Mouse (Mus musculus) embryonic fibroblast, embryonic 13.5 days (primary cell): Measurements from ENCODE around the gene Tvp23a.

Experiments
- CTCF ChIP-seq: IDR thresholded peaks from 2 replicates; pipeline ENCODE4 v1.5.1; 2011; ENCODE audit warnings: mild to moderate bottlenecking, control low read depth, low read length, moderate library complexity, borderline replicate concordance; ENCODE audit not compliant: insufficient read depth
- POLR2A ChIP-seq: IDR thresholded peaks from 2 replicates; pipeline ENCODE4 v1.6.1; 2011; ENCODE audit warnings: low read depth, mild to moderate bottlenecking, control low read depth, low read length, moderate library complexity

- no peak for TF ChIP-seq POLR2A
- TF ChIP-seq CTCF, result no peak
Observed at GRCm38 (mm10) chr16:10451906-10452305, 4.7 kb upstream of the Tvp23a start.
